Mouse (Mus musculus) liver, embryonic 14.5 days (tissue): ENCODE measurements around the gene Olfr741.

Source experiments
- CTCF ChIP-seq: IDR thresholded peaks from 2 replicates; pipeline ENCODE4 v1.5.1; 2016; ENCODE audit warnings: antibody characterized with exemption, low read depth, control low read depth
- EP300 ChIP-seq: IDR thresholded peaks from 2 replicates; pipeline ENCODE4 v1.6.1; 2016; ENCODE audit warnings: antibody characterized with exemption, low read depth

DNA sequence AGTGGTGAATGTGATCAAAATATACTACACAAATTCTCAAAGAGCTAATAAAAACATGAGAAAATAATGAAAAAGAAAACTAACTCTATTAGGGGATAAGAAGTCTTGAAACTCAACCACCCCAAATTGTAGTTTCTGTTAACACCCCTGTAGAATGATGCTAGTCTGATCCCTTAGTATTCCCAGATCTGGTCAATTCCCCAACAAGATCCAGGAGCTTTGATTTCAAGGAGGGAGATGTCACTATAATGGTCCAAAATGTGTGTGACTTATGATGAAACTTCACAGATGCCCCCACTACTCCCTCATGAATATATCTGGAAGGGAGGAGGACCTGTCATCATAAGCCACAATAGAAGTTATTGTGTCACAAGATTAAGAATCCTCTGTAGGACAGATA is 49.0 kb downstream of the Olfr741 start, which contains the start of gene Olfr743:
- no peak for TF ChIP-seq CTCF
- no peak for TF ChIP-seq EP300
